Mouse (Mus musculus) cerebellum, adult 2 months (tissue): ENCODE data around the gene Tnfrsf17. TPM values are rescaled to one million over a fixed set of nuclear protein-coding genes. Genes with fewer than 3 reads are reported as not detected.
"Not testable (repeated sequence)": the region's sequence is repeated elsewhere in the genome, so short reads cannot be mapped to it uniquely, and the experiment has no call there.

ENCODE experiments used
- DNase-seq, 2 experiments: peaks; one replicate each; pipeline ENCODE4 v3.0.0; 2021
- H3K27ac ChIP-seq: fragments of 200-500 bp; 2 replicates; pipeline ENCODE4 v1.5.1; 2012; ENCODE audit warnings: low read length, control low read depth, inconsistent platforms; ENCODE audit not compliant: insufficient read depth
- H3K27me3 ChIP-seq: fragments of 200-500 bp; 2 replicates; pipeline ENCODE4 v1.6.1; 2012; ENCODE audit warnings: inconsistent platforms, mild to moderate bottlenecking, low read length, moderate library complexity; ENCODE audit not compliant: control insufficient read depth, insufficient read depth
- H3K4me1 ChIP-seq: fragments of 200-500 bp; 2 replicates; pipeline ENCODE4 v1.6.1; 2011; ENCODE audit warnings: low read length; ENCODE audit not compliant: control insufficient read depth, insufficient read depth
- H3K4me3 ChIP-seq: fragments of 200-500 bp; replicated peaks from 2 replicates; pipeline ENCODE3; 2011; ENCODE audit warnings: mild to moderate bottlenecking, low read depth, low read length, control low read depth; ENCODE audit not compliant: insufficient read depth
- CTCF ChIP-seq: fragments of 200-500 bp; IDR thresholded peaks from 2 replicates; pipeline ENCODE4 v1.5.1; 2011; ENCODE audit warnings: low read depth, mild to moderate bottlenecking, control low read depth, low read length, moderate library complexity, borderline replicate concordance; ENCODE audit not compliant: insufficient read depth
- POLR2A ChIP-seq: fragments of 200-500 bp; IDR thresholded peaks from 2 replicates; pipeline ENCODE4 v1.6.1; 2011; ENCODE audit warnings: low read length, control low read depth, borderline replicate concordance; ENCODE audit not compliant: insufficient read depth
- WGBS: fragments of 180-500 bp; shearing (Covaris S2); methylation state at CpG from one replicate; pipeline ENCODE4 v1.1.7; 2018; 5-methylcytosine and 5-hydroxymethylcytosine counted together
- polyA plus RNA-seq: library from polyadenylated mRNA; depleted of rRNA; stranded (reverse); fragments of >200 nt; gene quantifications from 2 replicates; pipeline ENCODE4 v1.2.3, GENCODE M21; 2012; rRNA removed

Tnfrsf17 gene
- polyA plus RNA-seq, 1 experiment: 0.46 TPM

DNA sequence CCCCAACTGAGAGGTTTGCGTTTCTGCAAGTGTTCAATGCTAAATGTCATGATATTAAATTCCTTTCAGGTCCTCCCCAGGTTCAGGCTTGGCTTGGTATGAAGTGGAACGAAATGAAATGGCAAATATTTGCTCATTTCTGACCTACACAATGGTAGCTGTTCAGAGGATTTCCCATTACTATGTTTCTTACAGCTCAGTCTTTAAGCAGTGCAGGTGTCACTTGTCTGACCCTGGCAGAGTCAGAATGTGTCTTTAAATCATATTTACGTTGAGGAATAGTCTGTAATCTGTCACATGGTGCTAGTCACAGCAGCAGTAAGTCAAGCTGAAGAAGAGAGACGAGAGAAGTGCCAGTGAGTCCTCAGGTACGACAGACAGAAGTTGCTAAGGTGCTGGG, 45.6 kb downstream of the Tnfrsf17 start:
- Histone ChIP-seq H3K4me1 (peaks cover 3% of the 10 kb centered on the region; the same call in 1 of the 2 replicates), H3K27ac (no peak overlapping the region), H3K27me3 (no peaks in the 10 kb centered on the region), H3K4me3 (no peak overlapping the region)
- DNase-seq: no peak
- 81% methylated on average over 5 of the region's 5 CpGs for WGBS
- TF ChIP-seq POLR2A: no peak
- no peak for TF ChIP-seq CTCF

DNA sequence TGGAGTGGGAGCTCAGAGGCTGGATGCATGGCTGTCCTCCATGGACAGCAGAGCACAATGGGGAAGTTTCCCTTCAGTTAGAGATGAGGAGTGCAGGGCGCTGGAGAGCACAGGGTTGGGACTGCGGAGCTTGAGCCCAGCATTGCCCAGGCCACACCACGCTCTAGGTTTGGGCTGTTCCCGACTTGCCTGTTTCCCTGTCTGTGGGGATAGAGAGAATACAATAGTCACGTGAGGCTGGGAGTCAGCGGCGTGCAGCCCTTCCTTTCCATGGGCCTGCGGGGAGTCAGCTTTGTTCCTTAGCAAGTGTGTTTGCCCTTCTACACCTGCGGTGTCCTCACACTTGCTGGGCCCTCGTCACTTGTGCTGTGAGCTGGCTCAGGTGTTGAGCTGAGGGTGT, 46.3 kb downstream of the Tnfrsf17 start:
- H3K4me1 ChIP-seq: peaks cover 3% of the 10 kb centered on the region; the same call in 1 of the 2 replicates
- no peak overlapping the region for H3K27ac ChIP-seq
- TF ChIP-seq POLR2A: no peak
- no peak for TF ChIP-seq CTCF
- H3K4me3 ChIP-seq: no peak overlapping the region
- WGBS: 42% methylated on average over 10 of the region's 10 CpGs
- DNase-seq: no peak
- H3K27me3 ChIP-seq: no peaks in the 10 kb centered on the region

DNA sequence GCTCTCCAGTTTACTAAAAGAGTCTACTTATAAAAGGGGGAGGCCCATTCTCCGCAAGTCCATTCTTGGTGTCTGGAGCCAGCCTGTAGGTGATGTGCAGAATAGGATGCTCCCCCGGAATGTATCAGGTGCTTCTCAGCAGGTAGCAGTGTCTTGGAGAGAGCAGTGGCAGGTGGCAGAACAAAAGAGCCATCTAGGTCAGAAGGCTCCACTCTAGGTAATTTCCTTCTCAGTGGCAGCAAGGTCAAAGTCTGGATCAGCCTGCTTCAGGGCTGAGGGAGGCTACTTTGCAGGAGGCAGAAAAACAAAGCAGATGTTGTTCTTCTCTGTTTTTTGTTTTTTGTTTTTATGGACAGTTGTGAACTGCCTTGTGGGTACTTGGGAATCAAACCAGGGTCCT, 47.0 kb downstream of the Tnfrsf17 start:
- not testable (repeated sequence) for H3K4me1 ChIP-seq, H3K4me3 ChIP-seq, H3K27ac ChIP-seq, DNase-seq, H3K27me3 ChIP-seq
- 21% methylated on average over 2 of the region's 2 CpGs for WGBS

DNA sequence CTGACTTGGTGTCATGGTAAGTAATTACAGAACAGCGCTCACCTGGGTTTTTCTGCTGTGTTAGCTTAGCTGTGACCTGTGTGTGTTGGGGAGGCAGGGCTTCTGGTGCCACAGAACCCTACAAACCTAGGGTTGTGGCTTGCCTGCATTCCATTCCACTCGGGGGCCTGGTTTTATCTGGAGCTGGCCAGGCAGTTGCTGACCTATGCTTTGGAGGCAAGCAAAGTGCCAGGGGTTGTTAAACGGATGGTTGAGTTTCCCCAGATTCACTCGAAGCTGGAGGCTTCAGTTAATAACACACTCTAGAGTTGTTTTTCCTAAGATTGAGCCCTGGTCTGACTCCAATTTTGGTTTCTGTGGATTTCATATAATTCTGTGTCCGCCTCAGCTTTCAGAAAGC, 52.0 kb downstream of the Tnfrsf17 start:
- Histone ChIP-seq H3K4me1 (no peaks in the 10 kb centered on the region; the same call in 1 of the 2 replicates), H3K4me3 (no peak overlapping the region), H3K27me3 (no peaks in the 10 kb centered on the region), H3K27ac (no peak overlapping the region)
- TF ChIP-seq CTCF: no peak
- no peak for TF ChIP-seq POLR2A
- no peak for DNase-seq
- 59% methylated on average over 5 of the region's 5 CpGs for WGBS

DNA sequence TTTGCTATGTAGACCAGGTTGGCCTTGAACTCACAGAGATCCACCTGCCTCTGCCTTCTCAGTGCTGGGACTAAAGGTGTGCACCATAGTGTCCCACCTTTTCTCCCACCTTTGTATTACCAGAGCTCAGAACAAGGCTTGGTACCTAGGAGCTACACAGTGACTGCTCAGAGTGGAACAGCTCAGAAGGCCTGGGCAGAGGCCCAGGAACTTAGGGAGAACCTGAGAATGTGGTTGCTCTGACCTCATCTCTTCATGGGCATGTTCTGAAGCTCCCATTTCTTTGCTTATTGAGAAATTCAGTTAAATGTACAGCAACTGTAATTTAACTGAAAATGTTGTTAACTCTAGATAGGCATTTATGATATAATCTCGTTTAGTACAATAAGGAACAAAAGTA, 53.2 kb downstream of the Tnfrsf17 start:
- WGBS: 70% methylated on average over 1 of the region's 1 CpGs
- Histone ChIP-seq H3K27me3 (no peaks in the 10 kb centered on the region), H3K27ac (no peak overlapping the region), H3K4me3 (no peak overlapping the region), H3K4me1 (no peaks in the 10 kb centered on the region; the same call in 1 of the 2 replicates)
- TF ChIP-seq POLR2A: no peak
- no peak for TF ChIP-seq CTCF
- no peak for DNase-seq

DNA sequence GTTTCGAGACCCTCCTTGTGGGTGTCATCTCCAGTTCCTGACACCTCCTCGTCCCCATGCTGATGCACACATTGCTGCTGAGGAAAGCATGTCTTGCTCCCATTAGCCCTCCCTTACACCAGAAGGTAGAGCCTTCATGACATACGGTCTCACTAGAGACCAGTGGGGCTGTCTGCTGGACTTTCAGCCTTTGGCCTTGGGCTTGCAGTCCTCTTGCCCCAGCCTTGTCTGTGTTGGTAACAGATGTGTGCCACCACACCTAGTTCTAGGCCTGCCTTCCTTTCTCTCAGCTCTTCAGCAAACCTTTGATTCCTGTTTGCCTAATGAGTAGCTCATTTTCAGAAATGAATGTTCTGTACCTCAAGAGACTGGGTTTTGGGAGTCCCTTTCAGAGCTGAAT, 54.8 kb downstream of the Tnfrsf17 start:
- H3K4me1 ChIP-seq: no peaks in the 10 kb centered on the region; the same call in 1 of the 2 replicates
- H3K27ac ChIP-seq: no peak overlapping the region
- no peak for DNase-seq
- H3K4me3 ChIP-seq: no peak overlapping the region
- TF ChIP-seq CTCF (no peak), POLR2A (no peak)
- 91% methylated on average over 3 of the region's 3 CpGs for WGBS
- no peaks in the 10 kb centered on the region for H3K27me3 ChIP-seq

DNA sequence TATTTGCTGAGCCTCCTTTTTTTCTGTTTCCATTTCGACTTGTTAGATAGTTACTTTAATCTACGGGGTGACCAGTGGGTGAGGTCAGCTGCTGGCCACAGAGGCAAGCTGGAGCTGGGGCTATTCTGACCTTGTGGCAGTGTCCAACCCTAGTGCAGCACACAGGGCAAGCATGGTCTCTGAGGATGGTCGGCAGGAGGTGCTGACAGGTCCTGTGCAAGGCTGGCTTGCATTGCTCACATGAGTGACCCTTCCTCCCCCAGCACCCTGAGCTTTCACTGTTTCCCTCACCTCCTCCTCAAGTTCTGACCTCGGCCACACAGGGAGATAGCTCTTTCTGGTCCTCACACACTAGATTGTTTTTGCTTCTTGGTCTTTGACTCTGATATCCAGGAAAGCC, 55.5 kb downstream of the Tnfrsf17 start:
- Histone ChIP-seq H3K4me1 (no peaks in the 10 kb centered on the region; the same call in 1 of the 2 replicates), H3K27ac (no peak overlapping the region), H3K27me3 (no peaks in the 10 kb centered on the region), H3K4me3 (no peak overlapping the region)
- 52% methylated on average over 4 of the region's 4 CpGs for WGBS
- TF ChIP-seq POLR2A (no peak), CTCF (no peak)
- DNase-seq: no peak

DNA sequence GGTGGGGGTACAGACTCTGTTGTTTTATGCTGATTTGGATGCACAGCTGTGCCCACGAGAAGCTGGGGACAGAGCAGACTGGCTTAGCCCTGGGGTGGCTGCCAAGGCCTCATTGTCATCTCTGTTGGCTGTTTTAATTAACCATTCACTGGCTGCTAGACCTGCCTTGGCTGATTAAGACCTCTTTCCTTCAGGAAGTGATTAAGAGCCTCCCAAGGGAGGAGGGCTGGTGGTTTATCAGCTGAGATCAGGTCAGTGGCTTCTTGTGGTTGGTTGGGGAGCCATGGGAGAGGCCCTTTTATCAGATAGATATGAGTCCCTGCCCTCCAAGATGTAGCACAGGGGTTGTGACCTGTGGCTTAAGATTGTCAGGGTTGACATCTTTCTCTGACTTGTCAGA, 56.0 kb downstream of the Tnfrsf17 start:
- no peak overlapping the region for H3K27ac ChIP-seq
- 6% methylated on average over 1 of the region's 1 CpGs for WGBS
- H3K27me3 ChIP-seq: no peaks in the 10 kb centered on the region
- peak in 1 of 2 experiments; percentile 22 for DNase-seq
- no peak overlapping the region for H3K4me3 ChIP-seq
- no peaks in the 10 kb centered on the region; the same call in 1 of the 2 replicates for H3K4me1 ChIP-seq
- no peak for TF ChIP-seq CTCF

Other genes starting within 250 kb of the Tnfrsf17 start
- gene Litaf, start 247.7 kb upstream of the Tnfrsf17 start, polyA plus RNA-seq: 60.7 and 82.3 TPM in 2 replicates
- gene Txndc11, start 179.2 kb upstream of the Tnfrsf17 start, polyA plus RNA-seq: 34.5 and 34.8 TPM in 2 replicates
- 70.8 and 73.6 TPM in 2 replicates for gene Zc3h7a, start 137.4 kb upstream of the Tnfrsf17 start, polyA plus RNA-seq
- 44.9 and 45.2 TPM in 2 replicates for gene Rsl1d1, start 110.5 kb upstream of the Tnfrsf17 start, polyA plus RNA-seq
- 43.6 and 44.0 TPM in 2 replicates for gene Gspt1, start 59.5 kb upstream of the Tnfrsf17 start, polyA plus RNA-seq
- gene Snx29, start 9.1 kb downstream of the Tnfrsf17 start, polyA plus RNA-seq: 8.4 and 9.0 TPM in 2 replicates